Mouse (Mus musculus): ENCODE measurements at regions not wholly inside any gene's neighbourhood (a gene's known extent, or its start where the extent isn't known, plus 50 kb on each side); places are given as distances from the start of the nearest gene placed in this dataset.

DNA sequence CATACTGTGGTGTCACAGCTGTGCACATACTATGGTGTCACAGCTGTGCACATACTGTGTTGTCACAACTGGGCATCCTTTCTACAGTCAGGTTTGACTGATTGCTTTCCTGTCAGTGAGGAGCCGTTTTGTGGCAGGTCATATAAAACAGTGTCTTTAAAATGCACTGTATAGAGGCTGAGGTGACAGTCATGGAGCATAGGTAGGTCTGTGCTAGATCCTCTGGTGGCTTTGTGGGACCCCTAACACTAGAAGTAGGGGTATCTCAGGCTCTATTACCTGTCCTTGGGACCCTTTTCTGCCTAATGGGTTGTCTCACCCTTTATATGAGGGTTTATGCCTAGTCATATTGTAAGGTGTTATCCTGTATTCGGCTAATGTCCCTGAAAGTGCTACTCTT, 132.4 kb upstream of the Map3k7 start:
- Histone ChIP-seq H3K36me3 (ENCODE audit: control insufficient read depth, insufficient read depth) (no peaks in the 10 kb centered on the region), H3K79me3 (ENCODE audit: low read depth) (no peaks in the 10 kb centered on the region), H3K4me3 (ENCODE audit: insufficient read depth, poor library complexity, severe bottlenecking) (no peak overlapping the region), H3K27me3 (ENCODE audit: control insufficient read depth, insufficient read depth, insufficient read length) (no peaks in the 10 kb centered on the region), H3K79me2 (ENCODE audit: control insufficient read depth, insufficient read depth) (no peaks in the 10 kb centered on the region), H3ac (ENCODE audit: control insufficient read depth, insufficient read length, low read depth) (no peak overlapping the region)
- TF ChIP-seq USF1 (IDR thresholded peaks at IDR 0.05; ENCODE audit: low read depth) = no peak
- TF ChIP-seq MYOG (IDR thresholded peaks at IDR 0.05; ENCODE audit: control insufficient read depth, extremely low read depth, insufficient read length) = no peak
- no peak for TF ChIP-seq MYOD1 (IDR thresholded peaks at IDR 0.05; ENCODE audit: control insufficient read depth, insufficient read length, low read depth)
- TF ChIP-seq FOSL1 (IDR thresholded peaks at IDR 0.05; ENCODE audit: insufficient read depth, low read length, poor library complexity, severe bottlenecking) = no peak
- TF ChIP-seq MAX (IDR thresholded peaks at IDR 0.05) = no peak
- TF ChIP-seq CEBPB (IDR thresholded peaks at IDR 0.05; ENCODE audit: low read depth) = no peak
- TF ChIP-seq CTCF (IDR thresholded peaks at IDR 0.05; ENCODE audit: control insufficient read depth, insufficient read depth, insufficient read length) = no peak

DNA sequence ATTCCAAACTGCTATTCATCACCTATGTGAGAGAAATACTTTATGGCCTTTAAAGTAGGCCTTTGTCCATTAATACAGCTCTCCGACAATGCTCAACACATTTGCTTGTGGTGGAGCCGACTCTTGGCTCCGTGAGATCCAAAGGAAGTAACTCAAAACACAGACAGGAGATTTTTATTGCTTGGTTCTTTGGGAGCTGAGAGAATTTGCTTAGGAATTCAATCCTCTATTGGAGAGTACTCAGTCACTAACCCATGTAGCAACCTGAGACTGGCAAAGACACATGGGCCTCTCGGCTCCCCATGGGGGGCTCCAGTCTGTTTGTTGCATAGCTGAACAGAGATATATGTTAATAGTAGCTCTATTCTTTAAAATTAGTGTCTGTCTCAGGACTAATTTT, 130.1 kb upstream of the Map3k7 start:
- Histone ChIP-seq H3K4me3 (ENCODE audit: insufficient read depth, poor library complexity, severe bottlenecking) (no peak overlapping the region), H3K27me3 (ENCODE audit: control insufficient read depth, insufficient read depth, insufficient read length) (no peaks in the 10 kb centered on the region), H3K79me2 (ENCODE audit: control insufficient read depth, insufficient read depth) (no peaks in the 10 kb centered on the region), H3K36me3 (ENCODE audit: control insufficient read depth, insufficient read depth) (no peaks in the 10 kb centered on the region), H3K79me3 (ENCODE audit: low read depth) (no peaks in the 10 kb centered on the region), H3ac (ENCODE audit: control insufficient read depth, insufficient read length, low read depth) (no peak overlapping the region)
- TF ChIP-seq CTCF (IDR thresholded peaks at IDR 0.05; ENCODE audit: control insufficient read depth, insufficient read depth, insufficient read length) = no peak
- TF ChIP-seq MAX (IDR thresholded peaks at IDR 0.05) = no peak
- no peak for TF ChIP-seq MYOD1 (IDR thresholded peaks at IDR 0.05; ENCODE audit: control insufficient read depth, insufficient read length, low read depth)
- no peak for TF ChIP-seq MYOG (IDR thresholded peaks at IDR 0.05; ENCODE audit: control insufficient read depth, extremely low read depth, insufficient read length)
- TF ChIP-seq FOSL1 (IDR thresholded peaks at IDR 0.05; ENCODE audit: insufficient read depth, low read length, poor library complexity, severe bottlenecking) = no peak
- TF ChIP-seq CEBPB (IDR thresholded peaks at IDR 0.05; ENCODE audit: low read depth) = no peak
- no peak for TF ChIP-seq USF1 (IDR thresholded peaks at IDR 0.05; ENCODE audit: low read depth)

DNA sequence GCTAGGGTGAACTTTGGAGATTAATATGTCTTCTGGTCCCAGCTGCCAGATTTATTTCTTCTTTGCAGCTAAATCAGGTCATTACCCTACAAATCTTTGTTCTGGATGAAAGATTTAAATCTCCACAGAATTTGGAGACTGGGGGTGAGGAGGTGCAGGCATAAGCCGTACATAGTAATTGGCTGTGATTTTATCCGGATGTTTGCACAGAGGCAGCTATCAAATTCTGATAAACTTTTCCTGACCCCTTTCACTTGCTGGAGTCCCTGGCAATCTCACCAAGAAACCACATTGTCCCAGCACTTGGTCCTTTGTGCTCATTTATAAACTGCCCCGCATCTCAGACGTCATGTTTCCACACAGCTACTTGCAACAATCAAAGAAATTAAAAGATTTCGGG, 128.8 kb upstream of the Map3k7 start:
- Histone ChIP-seq H3K4me3 (ENCODE audit: insufficient read depth, poor library complexity, severe bottlenecking) (no peak overlapping the region), H3K36me3 (ENCODE audit: control insufficient read depth, insufficient read depth) (no peaks in the 10 kb centered on the region), H3K27me3 (ENCODE audit: control insufficient read depth, insufficient read depth, insufficient read length) (no peaks in the 10 kb centered on the region), H3K79me2 (ENCODE audit: control insufficient read depth, insufficient read depth) (no peaks in the 10 kb centered on the region), H3ac (ENCODE audit: control insufficient read depth, insufficient read length, low read depth) (no peak overlapping the region), H3K79me3 (ENCODE audit: low read depth) (no peaks in the 10 kb centered on the region)
- TF ChIP-seq CTCF (IDR thresholded peaks at IDR 0.05; ENCODE audit: control insufficient read depth, insufficient read depth, insufficient read length) = no peak
- no peak for TF ChIP-seq USF1 (IDR thresholded peaks at IDR 0.05; ENCODE audit: low read depth)
- no peak for TF ChIP-seq MYOD1 (IDR thresholded peaks at IDR 0.05; ENCODE audit: control insufficient read depth, insufficient read length, low read depth)
- no peak for TF ChIP-seq MYOG (IDR thresholded peaks at IDR 0.05; ENCODE audit: control insufficient read depth, extremely low read depth, insufficient read length)
- no peak for TF ChIP-seq FOSL1 (IDR thresholded peaks at IDR 0.05; ENCODE audit: insufficient read depth, low read length, poor library complexity, severe bottlenecking)
- no peak for TF ChIP-seq CEBPB (IDR thresholded peaks at IDR 0.05; ENCODE audit: low read depth)
- TF ChIP-seq MAX (IDR thresholded peaks at IDR 0.05) = no peak

DNA sequence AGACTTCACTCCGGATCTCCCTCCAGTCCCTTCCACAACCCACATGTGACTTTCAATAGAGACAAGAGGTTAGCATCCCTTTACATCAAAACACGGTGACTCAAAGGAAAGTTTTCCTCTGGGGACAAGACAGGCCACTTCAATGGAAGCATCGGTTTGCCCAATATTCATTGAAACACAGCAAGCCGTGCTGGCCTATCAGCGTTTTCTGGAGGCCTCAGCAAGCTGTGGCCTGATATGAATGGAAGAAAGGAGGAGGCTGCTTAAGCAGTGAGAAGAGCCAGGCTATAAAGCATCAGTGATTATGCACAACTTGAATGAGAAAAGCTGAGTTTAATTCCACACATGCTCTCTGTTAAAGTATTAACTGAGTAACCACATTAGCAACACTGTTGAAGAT, 125.3 kb upstream of the Map3k7 start:
- no peaks in the 10 kb centered on the region for H3K79me3 ChIP-seq (ENCODE audit: low read depth)
- no peaks in the 10 kb centered on the region for H3K27me3 ChIP-seq (ENCODE audit: control insufficient read depth, insufficient read depth, insufficient read length)
- H3K36me3 ChIP-seq (ENCODE audit: control insufficient read depth, insufficient read depth) = no peaks in the 10 kb centered on the region
- H3K79me2 ChIP-seq (ENCODE audit: control insufficient read depth, insufficient read depth) = no peaks in the 10 kb centered on the region
- TF ChIP-seq CTCF (IDR thresholded peaks at IDR 0.05; ENCODE audit: control insufficient read depth, insufficient read depth, insufficient read length) = no peak
- no peak for TF ChIP-seq CEBPB (IDR thresholded peaks at IDR 0.05; ENCODE audit: low read depth)
- TF ChIP-seq MAX (IDR thresholded peaks at IDR 0.05) = no peak
- no peak for TF ChIP-seq USF1 (IDR thresholded peaks at IDR 0.05; ENCODE audit: low read depth)
- TF ChIP-seq MYOD1 (IDR thresholded peaks at IDR 0.05; ENCODE audit: control insufficient read depth, insufficient read length, low read depth) = no peak
- no peak overlapping the region for H3K4me3 ChIP-seq (ENCODE audit: insufficient read depth, poor library complexity, severe bottlenecking)
- no peak overlapping the region for H3ac ChIP-seq (ENCODE audit: control insufficient read depth, insufficient read length, low read depth)

DNA sequence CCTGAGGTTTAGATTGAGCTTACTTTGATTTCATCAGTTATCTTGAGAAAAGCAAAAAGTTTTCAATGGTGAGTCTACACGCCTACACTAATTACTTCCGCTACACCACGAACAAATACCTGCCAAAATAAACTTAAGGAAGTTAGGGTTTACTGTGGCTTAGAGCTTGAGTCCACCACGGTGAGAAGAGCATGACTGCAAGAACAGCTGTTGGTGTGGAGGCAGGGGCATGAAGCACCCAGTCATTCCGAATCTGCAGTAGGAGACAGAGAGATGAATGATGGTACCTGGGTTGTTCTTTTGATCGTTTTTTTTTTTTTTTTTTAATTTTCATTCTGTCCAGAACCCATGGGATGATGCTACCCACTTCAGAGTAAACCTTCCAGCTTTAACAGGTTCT, 114.1 kb upstream of the Map3k7 start:
- no peaks in the 10 kb centered on the region for H3K36me3 ChIP-seq (ENCODE audit: control insufficient read depth, insufficient read depth)
- H3K27me3 ChIP-seq (ENCODE audit: control insufficient read depth, insufficient read depth, insufficient read length) = no peaks in the 10 kb centered on the region
- H3K4me3 ChIP-seq (ENCODE audit: insufficient read depth, poor library complexity, severe bottlenecking) = no peak overlapping the region
- no peaks in the 10 kb centered on the region for H3K79me2 ChIP-seq (ENCODE audit: control insufficient read depth, insufficient read depth)
- H3ac ChIP-seq (ENCODE audit: control insufficient read depth, insufficient read length, low read depth) = no peak overlapping the region
- TF ChIP-seq FOSL1 (IDR thresholded peaks at IDR 0.05; ENCODE audit: insufficient read depth, low read length, poor library complexity, severe bottlenecking) (no peak), MYOD1 (IDR thresholded peaks at IDR 0.05; ENCODE audit: control insufficient read depth, insufficient read length, low read depth) (peak; percentile 65)
- H3K79me3 ChIP-seq (ENCODE audit: low read depth) = no peaks in the 10 kb centered on the region

DNA sequence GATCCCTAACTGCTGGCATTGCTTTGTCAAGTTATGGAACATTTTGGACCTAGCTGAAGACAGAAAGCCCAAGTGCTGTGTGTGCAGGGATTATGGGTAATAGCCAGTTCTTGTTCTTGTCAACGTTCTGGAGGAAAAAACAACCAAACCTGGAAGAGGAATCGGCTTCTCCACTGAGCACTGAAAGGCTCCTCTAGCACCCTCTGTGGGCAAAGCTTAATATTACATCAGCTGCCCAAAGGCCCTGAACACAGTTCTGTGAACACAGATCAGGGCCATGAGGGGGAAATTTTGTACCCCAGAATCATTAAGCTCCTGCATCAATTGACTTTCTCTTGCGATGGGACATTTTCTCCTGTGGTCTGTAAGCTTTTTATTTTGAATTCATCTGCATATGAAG, 112.9 kb upstream of the Map3k7 start:
- Histone ChIP-seq H3K36me3 (ENCODE audit: control insufficient read depth, insufficient read depth) (no peaks in the 10 kb centered on the region), H3K4me3 (ENCODE audit: insufficient read depth, poor library complexity, severe bottlenecking) (no peak overlapping the region), H3K79me2 (ENCODE audit: control insufficient read depth, insufficient read depth) (no peaks in the 10 kb centered on the region), H3K27me3 (ENCODE audit: control insufficient read depth, insufficient read depth, insufficient read length) (no peaks in the 10 kb centered on the region), H3K79me3 (ENCODE audit: low read depth) (no peaks in the 10 kb centered on the region), H3ac (ENCODE audit: control insufficient read depth, insufficient read length, low read depth) (no peak overlapping the region)
- TF ChIP-seq MAX (IDR thresholded peaks at IDR 0.05) = no peak
- TF ChIP-seq MYOD1 (IDR thresholded peaks at IDR 0.05; ENCODE audit: control insufficient read depth, insufficient read length, low read depth) = no peak
- TF ChIP-seq CEBPB (IDR thresholded peaks at IDR 0.05; ENCODE audit: low read depth) = no peak
- TF ChIP-seq USF1 (IDR thresholded peaks at IDR 0.05; ENCODE audit: low read depth) = no peak
- no peak for TF ChIP-seq FOSL1 (IDR thresholded peaks at IDR 0.05; ENCODE audit: insufficient read depth, low read length, poor library complexity, severe bottlenecking)
- TF ChIP-seq MYOG (IDR thresholded peaks at IDR 0.05; ENCODE audit: control insufficient read depth, extremely low read depth, insufficient read length) = no peak
- no peak for TF ChIP-seq CTCF (IDR thresholded peaks at IDR 0.05; ENCODE audit: control insufficient read depth, insufficient read depth, insufficient read length)

Measured in C2C12 (cell line).